Mouse (Mus musculus) cerebral cortex, adult 2 months (tissue): ENCODE measurements around the gene Wbp11.

Experiments
- WGBS: fragments of 180-500 bp; shearing (Covaris S2); methylation state at CpG from one replicate; pipeline ENCODE4 v1.1.7; 2018; 5-methylcytosine and 5-hydroxymethylcytosine counted together

Gene Wbp11

DNA sequence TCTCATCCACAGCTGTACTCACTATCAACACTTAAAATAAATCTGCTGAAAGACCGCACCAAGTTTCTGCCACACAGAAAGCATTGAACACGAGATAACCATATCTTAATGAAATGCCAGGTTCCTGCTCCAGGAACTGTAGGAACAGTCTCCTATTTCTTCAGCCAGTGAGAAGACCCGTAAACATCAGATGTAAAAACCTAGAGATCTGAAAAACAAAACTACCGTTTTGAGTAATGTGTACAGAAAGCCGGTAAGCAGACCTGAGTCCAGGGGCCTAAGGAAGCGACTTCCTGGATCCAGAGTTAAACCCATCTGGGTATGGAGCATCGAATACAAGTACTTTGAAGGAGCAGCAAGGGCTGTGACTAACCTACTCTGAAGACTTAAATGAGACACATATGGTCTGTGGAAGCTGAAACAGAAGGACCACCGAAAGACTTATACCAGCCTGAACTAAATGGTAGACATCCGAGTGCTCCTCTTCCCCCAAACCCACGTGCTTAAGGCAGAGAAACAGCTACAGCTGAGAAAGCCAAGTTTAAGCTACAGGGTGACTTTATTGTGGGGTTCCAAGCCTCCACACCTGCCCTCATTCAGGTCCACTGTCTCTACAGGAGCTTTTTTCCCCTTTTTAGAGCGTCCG lies 24.8 kb downstream of the Wbp11 start:
- WGBS = 17% methylated on average over 12 of the region's 12 CpGs

DNA sequence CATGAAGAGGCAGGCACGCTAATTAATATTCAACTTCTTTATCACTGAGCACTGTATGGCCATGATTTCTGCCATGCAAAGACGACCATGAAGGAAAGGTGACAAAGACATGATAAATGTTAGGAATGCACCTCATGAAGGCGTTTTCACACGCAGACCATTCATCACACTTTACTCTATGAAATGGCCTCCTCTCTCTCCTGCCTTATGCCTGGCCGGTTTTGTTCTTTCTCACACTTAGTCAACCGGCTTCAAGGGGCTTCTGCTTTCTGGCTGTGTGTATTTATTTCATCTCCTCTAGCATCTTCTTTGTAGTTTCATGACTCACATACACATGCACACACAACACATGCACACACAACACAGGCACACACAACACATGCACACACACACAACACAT lies 26.8 kb downstream of the Wbp11 start:
- WGBS = 87% methylated on average over 6 of the region's 6 CpGs

DNA sequence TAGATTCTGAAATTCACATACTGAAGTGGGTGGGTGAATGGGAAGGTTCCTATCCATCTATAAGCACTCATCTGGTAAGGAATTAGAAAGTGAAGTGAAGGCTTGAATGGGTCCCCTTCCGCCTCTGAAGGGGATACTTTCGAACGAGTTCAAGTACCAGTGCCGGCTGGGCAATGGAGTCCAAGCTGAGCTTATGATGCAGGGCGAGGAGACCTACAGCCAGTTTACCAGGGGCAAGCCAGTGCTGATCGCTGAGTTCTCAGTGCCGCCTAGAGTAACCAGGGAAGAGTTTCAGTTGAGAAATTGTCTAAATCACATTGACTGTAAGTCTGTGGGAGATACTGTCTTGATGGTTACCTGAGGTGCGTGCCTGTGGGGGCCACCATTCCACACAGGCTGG lies 27.3 kb downstream of the Wbp11 start:
- 92% methylated on average over 8 of the region's 8 CpGs for WGBS

DNA sequence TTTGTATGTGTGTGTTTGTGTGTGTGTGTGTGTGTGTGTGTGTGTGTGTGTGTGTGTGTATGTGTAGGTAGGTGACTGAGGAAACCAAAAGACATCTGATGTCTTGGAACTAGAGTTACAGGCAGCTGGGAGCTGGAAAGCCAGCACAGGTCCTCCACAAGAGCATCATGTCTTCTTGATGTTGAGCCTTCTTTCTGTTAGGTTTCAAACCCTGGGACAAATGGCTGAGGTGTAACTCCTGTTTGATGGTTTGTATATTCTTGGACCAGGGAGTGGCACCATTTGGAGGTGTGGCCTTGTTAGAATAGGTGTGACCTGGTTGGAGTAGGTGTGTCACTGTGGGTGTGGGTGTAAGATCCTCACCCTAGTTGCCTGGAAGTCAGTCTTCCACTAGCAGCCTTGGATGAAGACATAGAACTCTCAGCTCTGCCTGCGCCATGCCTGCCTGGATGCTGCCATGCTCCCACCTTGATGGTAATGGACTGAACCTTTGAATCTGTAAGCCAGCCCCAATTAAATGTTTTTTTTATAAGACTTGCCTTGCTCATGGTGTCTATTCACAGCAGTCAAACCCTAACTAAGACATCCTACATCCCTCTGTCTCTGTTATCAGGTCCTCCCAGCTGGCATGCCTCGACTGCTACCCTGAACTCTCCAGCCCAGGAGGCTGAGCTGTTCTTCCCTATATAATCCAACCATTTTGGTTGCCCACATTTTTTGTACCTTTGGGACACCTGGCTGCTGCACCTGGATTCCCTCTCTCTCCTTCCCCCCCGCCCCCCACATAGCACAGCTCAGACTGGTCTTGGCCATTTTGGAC lies 29.9 kb downstream of the Wbp11 start:
- 91% methylated on average over 3 of the region's 3 CpGs for WGBS

DNA sequence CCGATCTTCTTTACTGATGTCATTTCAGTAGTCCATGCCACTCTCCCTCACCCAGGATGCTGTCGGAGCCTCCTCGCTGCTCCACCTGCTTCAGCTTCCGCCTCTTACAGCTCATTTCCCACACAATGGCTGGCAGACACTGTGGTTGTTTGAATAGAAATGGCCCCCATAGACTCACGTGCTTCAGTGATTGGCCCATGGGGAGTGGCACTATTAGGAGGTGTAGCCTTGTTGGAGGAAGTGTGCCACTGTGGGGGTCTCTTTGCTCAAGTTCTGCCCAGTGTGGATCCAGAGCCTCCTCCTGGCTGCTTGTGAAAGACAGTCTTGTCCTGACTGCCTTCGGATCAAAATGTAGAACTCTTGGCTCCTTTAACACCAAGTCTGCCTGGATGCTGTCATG lies 32.2 kb downstream of the Wbp11 start:
- 71% methylated on average over 6 of the region's 6 CpGs for WGBS

DNA sequence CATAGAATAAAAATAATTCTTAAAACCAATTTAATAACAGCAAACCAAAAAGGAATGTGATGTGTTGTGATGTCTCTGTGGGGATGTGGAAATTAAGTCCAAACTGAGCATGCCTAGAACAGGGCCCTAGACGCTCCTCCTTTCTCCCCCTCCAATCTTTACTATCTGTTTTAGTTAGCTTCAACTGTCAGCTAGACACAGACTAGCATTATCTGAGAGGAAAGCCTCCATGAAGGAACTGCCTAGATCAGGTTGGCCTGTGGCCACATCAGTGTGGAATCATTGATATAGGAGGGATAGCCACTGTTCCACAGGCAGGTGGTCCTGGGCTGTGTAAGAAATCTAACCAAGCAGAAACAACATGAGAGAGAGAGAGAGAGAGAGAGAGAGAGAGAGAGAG lies 32.9 kb downstream of the Wbp11 start:
- 75% methylated on average over 1 of the region's 1 CpGs for whole genome bisulfite sequencing

DNA sequence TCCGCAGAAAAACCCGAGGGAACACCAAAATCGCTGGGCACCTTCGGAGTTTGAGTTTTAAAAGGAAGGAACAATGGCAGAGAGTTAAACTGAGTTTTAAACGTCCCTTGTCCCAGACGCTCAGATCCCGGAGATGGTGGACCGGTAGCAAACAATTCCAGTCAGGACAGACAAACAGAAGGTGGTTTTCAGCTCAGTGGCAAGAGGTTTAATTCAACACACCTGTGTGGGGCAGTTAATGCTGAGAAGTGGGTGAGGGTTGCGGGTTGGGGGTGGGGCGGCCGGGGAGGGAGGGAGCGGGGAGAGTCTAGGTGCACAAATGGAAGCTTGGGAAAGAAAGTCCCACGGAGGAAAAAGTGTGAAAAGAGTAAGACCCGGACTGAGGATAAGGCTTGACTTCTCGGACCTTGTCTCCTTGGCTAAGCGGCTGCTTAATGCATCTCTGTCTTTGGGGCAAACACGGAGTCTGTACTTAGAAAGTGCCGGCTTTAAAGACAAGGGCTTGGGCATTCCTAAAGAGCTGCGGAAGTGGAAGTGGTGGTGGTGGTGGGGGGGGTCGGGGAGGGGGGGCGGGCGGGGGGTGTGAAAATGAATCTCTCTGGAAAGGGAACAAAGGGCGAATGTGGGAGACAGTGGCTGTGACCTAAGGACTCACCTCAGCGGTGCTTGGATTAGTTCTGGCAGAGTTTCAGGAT lies 34.1 kb downstream of the Wbp11 start:
- 2% methylated on average over 24 of the region's 24 CpGs for WGBS

DNA sequence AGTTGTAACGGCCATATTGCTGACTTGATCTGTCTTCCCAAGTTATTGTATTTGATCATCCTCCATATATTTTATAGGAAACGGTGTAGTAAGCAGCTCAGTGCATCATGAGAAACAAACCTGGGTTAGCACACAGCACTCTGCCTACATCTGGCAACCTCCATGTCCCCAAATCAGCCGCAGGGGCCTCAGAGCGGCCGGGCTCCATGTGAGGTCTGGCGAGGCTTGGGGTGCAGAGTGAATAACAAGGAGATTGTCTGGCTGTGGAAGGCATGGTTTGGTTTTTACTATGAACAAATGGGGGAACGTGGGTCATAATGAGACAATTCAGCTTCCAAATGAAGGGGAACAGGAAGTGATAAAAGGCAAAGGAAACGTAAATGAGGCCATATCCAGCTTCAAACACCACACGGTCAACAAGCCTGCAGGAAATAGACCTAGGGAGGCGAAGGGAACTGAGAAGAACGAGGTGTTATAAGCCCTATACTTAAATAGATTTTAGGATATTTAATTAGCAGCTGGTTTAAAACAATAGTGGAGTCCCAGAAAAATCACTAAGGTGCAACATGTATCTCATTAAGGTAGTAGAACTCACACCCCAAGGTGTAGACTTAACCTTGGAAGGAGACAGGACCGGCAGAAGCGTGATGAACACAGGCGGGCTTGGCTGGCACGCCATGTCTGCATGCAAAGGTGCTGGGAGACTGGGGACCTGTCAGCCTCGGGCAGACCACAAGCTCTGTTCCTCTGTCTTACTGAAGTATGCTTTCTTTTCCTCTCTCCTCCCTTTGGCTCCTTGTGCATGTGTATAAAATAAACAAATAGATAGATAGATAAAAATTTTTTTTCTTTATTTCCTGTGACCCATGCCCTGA lies 34.9 kb downstream of the Wbp11 start:
- WGBS = 51% methylated on average over 16 of the region's 16 CpGs

DNA sequence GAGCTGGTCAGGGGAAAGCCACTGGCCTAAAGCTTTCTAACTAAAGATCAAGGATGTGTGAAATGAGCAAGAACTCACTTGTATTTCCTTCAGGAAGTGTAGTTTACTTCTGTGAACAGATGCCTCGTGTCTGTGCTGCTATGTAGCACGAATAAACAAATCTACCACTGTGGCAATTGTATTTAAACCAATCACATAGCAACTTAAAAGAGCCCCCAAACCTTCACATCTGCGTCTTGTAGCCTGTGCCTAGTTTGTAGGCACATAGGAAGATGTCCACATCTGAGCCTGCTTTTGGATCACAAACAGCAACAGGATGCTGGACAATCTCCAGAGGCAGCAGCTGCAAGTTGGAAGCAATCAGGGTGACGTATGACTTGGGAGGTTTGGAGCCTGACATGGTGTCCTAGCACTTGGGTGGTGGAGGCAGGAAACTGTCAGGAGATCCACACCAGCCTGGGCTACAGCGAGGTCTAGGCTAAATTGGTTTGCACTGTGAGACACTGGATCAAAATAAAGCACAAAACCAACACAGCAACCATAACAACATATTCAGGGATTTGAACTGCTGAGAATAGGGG lies 38.6 kb downstream of the Wbp11 start:
- WGBS = 52% methylated on average over 5 of the region's 5 CpGs

DNA sequence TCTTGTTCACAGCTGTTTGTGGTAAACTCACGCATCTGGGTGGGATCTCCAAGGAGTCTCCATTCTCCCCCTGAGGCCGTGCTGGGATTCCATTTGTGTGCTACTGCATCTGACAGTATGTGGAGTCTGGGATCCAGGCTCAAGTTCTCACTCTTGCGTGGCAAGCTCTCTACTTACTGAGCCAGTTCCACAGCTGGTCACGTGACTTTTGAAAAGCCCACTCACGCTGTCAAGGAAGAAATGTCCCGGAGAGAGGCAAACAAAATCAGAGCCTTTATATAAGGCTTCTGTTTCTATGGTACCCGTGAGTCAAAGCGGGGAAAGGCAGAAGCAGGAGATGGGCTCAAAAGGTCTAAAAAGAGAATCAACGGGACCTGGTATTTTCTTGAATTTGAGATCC lies 45.3 kb downstream of the Wbp11 start:
- WGBS = 45% methylated on average over 9 of the region's 9 CpGs

DNA sequence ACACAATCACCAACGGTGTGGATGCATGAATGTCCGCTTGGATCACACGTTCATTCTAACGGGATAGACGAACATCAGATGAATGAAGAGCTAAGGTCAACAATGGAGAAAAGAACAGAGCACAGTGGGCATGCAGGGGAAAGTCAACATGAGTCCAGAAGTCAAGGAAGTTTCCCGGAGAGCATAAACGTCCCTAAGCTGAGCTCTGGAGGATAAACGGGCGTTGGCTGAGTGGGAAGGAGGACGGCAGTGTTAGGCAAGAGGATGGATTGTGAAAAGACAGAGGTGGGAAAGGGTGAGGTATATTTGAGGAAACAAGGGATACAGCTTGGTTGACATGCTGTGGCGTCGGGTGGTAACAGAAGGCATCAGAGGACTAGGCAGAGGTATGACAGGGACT lies 45.9 kb downstream of the Wbp11 start:
- 76% methylated on average over 12 of the region's 12 CpGs for WGBS

DNA sequence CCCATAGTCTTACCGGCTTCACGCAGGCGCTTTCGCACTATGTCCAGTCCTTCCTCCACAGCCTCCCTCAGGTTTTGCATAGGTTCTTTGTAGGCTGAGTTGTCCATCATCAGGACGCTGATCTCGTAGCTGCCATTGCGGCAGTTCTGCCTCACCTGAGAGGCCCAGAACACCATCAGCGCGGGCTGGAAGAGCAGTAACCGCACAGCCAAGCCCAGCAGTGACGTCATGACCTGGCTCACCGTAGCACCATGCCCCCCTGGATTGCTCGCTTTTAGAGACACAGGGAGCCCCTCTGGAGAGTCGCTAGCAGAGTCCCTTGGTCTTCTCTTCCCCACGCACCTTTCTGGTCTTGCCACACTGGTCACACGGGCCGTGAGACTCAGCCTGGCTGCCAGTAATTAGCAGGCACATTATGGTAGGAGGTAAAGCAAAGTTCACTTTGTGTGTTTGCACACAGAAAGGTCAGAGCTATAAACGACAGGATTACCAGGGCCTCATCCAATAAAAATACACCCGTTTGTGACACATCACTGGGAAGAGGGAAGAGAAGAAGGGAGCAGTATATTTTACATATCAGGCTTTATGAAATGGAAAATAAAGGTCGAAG lies 46.6 kb downstream of the Wbp11 start, which contains the start of gene Gucy2c:
Gene Gucy2c (minus strand): TSS at position 389 of the 610 bp plus-strand sequence.
- 86% methylated on average over 20 of the region's 20 CpGs for WGBS

DNA sequence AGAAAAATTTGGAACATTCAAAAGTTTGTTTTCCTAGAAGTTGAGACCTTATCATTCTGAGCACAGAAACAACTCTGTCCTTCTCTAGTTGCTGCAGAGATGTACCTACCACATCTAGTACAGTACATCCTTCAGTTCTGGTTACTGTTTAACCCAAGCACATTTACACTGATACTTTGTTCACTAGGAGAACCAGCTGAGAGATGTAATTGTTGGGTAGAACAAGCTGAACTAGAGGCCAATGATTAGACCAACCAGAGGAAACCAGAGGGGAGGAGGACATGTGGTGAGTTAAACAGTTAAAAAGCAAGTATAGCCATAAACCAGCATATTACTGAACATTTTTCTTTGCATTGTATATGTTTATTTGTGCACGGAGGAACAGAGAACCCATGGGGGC lies 51.6 kb downstream of the Wbp11 start:
- 97% methylated on average over 1 of the region's 1 CpGs for WGBS

DNA sequence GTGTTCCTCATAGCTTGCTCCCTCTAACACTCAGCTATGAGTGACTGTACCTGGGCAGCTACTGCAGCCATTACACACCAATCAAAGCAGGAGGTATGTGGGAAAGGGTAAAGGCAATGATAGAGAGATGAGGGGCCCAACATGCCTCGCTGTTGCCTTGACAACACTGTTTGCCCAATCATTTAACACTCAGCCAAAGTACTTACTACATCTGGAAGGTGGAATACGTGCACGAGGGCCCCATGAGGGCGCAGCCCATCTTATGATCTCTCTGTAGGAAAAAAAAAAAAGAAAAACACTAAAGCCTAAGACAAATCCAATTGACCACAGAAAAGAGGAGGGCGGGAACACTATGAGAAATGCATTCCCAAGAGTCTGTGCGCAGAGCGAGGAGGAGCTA lies 58.2 kb downstream of the Wbp11 start:
- 83% methylated on average over 7 of the region's 7 CpGs for WGBS

DNA sequence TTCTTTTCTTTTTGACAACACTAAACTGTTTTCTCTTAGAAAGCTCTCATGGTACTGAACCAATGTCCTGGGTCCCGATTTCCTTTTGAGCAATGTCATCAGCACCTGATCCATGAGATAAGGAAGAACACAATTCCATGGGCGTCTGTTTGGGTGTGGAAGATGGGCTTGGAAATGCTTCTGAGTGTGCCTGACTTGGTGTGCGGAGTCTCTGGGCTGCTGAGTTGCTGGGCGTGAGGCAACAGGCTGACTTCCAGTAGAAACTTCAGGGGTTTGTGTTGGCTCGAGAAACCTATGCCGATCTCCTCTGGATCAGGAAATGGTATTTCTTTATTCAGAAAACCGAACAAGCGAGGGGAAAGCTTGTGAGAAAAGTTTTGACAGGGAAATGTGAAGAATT lies 58.9 kb downstream of the Wbp11 start:
- WGBS = 83% methylated on average over 8 of the region's 8 CpGs

DNA sequence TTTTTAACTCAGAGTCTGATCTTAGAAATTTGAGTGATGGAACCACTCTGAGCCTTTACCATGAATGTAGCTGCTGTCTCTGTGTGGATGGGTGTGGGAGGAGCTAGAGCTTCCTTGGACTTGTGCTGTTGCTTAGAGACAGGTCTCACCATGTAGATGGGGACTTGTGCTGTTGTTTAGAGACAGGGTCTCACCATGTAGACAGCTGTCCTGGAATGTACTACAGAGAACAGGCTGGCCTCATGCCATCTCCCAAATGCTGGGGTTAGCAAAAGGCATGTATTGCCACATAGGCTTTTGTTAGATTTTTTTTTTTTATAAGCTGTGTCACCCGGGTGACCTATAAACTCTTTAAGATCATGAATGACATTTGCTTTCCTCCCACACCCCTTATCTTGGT lies 64.1 kb downstream of the Wbp11 start:
- WGBS = 73% methylated on average over 1 of the region's 1 CpGs
